Mouse (Mus musculus) spleen, adult 2 months (tissue): ENCODE data around the gene Rap1gap.

Source experiments
- CTCF ChIP-seq: fragments of 200-500 bp; IDR thresholded peaks from 2 replicates; pipeline ENCODE4 v1.5.1; 2011; ENCODE audit warnings: mild to moderate bottlenecking, inconsistent platforms; ENCODE audit not compliant: insufficient read depth, insufficient read length, insufficient replicate concordance; ENCODE audit errors: extremely low read depth
- POLR2A ChIP-seq: fragments of 200-500 bp; IDR thresholded peaks from 2 replicates; pipeline ENCODE4 v1.6.1; 2011; ENCODE audit warnings: low read depth, low read length, inconsistent platforms

- TF ChIP-seq CTCF (no peak), POLR2A (no peak)
Observed at GRCm38 (mm10) chr4:137737760-137738159, 73.2 kb downstream of the Rap1gap start.
